Mouse (Mus musculus) heart, postnatal 0 days (tissue): ENCODE measurements around the gene Evc.

ENCODE experiments used
- CTCF ChIP-seq: IDR thresholded peaks from 2 replicates; pipeline ENCODE4 v1.5.1; 2016; ENCODE audit warnings: antibody characterized with exemption, control low read depth, low read depth
- EP300 ChIP-seq: IDR thresholded peaks from 2 replicates; pipeline ENCODE4 v1.6.1; 2016; ENCODE audit warnings: antibody characterized with exemption, low read depth

- TF ChIP-seq CTCF (no peak), EP300 (no peak)
Observed at GRCm38 (mm10) chr5:37310026-37310425, 26.7 kb downstream of the Evc start.
